Mouse (Mus musculus) heart, adult 18-20 months (tissue): ENCODE measurements at regions not wholly inside any gene's neighbourhood (a gene's known extent, or its start where the extent isn't known, plus 50 kb on each side); places are given as distances from the start of the nearest gene placed in this dataset.

ENCODE experiments used
- DNase-seq, 2 experiments: peaks; one replicate each; pipeline ENCODE4 v3.0.0; 2021 to 2022; ENCODE audit warnings: mixed read lengths in 1 of 2

- DNase-seq, result no peak
Observed at GRCm38 (mm10) chr9:52377761-52378160, 209.4 kb upstream of the Zc3h12c start.

DNA sequence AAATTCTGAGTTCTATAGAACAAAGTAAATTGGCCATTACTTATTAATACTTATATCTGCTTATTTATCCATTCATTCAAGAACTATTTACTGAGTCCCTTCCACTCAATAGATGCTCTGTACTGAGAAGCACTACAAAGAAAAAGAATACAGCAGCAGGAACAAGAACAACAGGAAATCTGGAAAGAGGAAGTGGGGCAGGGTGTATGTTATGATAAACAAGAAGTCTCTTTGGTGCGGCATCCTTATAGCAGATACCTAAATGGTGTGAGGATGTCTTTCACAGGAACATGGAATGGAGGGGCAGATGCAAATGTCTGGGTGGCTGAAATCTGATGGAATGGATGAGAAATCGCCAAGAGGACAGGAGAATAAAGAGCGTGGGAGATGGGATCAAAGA lies 208.5 kb upstream of the Zc3h12c start:
- no peak for DNase-seq

GRCm38 (mm10) chr9:52371296-52371695 lies 202.9 kb upstream of the Zc3h12c start:
- DNase-seq, result no peak

GRCm38 (mm10) chr9:52368911-52369310 lies 200.5 kb upstream of the Zc3h12c start:
- no peak for DNase-seq

- no peak for DNase-seq
Observed at GRCm38 (mm10) chr9:52368080-52368479, 199.7 kb upstream of the Zc3h12c start.

GRCm38 (mm10) chr9:52366046-52366445 lies 197.7 kb upstream of the Zc3h12c start:
- DNase-seq, result no peak

DNA sequence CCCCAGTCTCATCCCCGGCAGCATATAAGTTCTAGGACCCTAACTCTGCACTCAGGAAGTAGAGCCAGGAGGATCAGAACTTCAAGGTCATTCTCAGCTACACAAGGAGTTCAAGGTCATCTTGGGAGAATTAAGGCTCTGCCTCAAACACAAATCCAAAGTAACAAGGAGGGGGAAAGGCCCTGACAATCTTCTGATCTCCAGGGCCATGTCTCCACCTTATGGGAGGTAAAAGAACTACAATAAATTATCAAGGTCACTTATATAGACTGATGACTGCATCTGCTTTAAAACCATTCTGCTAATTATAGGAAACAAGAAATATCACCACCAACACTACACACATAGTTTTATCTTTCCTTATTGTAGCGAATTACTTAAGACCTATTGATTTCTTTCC lies 193.2 kb upstream of the Zc3h12c start:
- DNase-seq, result no peak

DNA sequence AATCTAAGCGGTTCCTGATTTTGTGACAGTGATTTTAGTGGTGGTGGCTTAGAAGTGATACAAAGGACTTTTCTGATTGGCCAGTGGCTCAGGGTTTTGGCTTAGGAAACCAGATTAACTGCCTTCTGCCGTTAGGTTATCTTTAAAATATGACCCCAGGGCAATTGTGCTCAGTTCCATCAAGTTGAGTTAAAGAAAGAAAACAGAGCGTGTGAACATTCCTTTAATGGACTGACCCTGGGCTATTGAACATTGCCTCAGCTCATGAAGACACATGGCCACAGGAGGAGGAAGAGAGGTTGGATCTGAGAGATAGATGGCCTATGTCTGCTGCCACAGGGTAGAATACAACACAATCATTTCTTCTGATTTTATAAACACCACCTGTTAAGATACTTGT lies 191.0 kb upstream of the Zc3h12c start:
- DNase-seq, result no peak

DNA sequence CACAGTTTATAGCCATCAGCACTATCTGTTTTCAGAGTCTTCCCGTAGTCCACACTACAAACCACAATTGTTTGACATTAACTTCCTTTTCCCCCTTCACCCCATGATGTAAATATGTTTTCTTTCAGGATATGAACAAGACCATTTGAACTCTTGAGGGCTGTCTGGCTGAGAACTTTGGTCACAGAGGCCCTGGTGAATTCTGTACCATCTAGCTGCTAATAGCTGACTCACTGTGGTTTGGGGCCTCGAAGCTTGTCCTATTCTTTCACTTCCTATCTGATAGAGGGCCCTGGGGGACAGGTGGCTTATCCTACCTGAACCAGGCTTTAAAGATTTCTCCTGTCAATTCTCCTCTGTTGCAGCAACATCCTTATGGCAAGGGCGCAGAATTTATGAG lies 188.2 kb upstream of the Zc3h12c start:
- no peak for DNase-seq

GRCm38 (mm10) chr9:52355187-52355982 lies 187.0 kb upstream of the Zc3h12c start:
- no peak for DNase-seq

DNA sequence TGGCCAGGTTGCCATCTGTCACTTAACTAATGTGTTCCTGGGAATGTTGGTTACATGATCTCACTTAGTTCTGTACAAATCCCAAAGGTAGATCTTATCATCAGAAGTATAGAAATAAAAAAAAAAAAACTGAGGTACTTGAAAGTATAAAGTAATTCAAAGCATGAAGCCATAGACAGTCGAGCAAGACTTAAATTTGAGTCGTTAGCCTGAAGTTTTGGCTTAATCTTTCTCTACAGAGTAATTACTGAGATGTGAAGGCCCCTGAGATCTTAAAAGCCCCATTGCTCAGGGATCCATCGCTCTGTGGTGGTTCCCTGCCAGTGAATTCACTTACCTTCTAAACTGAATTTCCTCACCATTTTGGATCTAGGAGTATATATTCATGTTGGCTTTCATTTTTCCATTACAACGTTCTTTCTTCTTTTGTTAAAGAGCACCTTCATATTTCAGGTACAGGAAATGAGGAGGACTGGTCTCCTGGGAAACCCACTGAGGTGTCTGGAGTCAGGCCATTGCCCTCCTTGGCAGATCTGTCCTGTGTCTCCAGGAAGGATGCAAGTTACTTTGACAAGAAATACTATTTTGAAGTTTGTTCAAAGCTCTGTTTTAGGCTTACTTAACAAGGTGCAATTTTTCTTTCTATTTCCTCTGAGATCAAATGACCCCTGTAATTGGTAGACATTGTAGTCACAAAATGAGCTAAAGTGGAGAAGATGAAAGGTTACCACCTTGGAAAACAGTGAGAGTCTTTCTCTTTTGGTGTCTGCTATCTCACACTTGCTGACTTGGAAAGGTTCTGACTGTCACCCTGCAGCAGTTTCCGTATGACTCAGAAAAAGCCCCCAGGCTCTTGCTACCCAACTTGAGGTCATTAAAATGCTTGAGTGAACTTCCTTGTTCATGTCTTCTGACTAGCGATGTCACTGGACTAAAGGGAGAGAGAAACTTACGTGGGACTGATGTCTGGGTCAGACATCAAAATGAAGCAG lies 180.5 kb upstream of the Zc3h12c start:
- DNase-seq, result peak in 1 of 2 experiments; percentile 0

GRCm38 (mm10) chr9:52344177-52344877 lies 176.0 kb upstream of the Zc3h12c start:
- DNase-seq, result no peak

DNA sequence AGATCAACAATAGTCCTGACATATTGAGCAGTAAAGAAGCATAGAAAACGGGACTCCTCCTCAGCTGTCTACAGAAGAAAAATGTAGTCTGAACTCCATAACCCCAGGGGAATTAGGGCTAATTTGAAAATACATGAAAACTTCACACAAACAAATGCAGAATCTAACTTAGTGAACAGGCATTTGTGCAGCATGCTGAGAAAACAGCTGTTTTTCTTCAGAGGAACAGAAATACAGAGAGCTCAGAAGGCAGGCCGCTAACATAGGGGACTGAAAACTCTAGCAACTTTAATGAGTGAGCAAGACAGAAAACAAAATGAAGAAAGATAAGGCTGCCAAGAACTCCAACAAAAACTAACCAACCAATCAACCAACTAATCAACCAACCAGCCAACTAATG lies 172.7 kb upstream of the Zc3h12c start:
- no peak for DNase-seq

DNA sequence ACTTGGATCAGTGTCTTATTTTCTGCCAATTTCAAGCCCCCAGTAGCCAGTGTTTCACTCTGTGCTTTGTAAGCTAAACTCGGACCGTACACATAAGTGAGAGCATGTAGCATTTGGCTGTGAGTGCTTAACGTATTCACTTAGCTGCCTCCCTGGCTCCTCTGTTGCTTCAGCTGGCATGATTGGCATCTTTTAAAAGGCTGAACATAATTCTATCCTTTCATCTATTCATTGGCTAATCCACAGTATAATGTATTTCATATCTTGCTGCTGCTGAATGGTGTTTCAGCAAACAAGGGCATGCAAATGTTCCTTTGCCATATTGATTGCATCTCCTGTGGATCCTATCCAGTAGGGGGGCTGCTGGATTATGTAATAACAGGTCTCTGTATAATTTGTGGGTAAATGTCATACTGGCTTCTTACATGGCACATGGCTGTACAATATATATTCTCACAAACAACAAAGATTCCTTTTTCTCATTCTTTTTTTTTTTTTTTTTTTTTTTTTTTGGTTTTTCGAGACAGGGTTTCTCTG lies 169.5 kb upstream of the Zc3h12c start:
- no peak for DNase-seq

DNA sequence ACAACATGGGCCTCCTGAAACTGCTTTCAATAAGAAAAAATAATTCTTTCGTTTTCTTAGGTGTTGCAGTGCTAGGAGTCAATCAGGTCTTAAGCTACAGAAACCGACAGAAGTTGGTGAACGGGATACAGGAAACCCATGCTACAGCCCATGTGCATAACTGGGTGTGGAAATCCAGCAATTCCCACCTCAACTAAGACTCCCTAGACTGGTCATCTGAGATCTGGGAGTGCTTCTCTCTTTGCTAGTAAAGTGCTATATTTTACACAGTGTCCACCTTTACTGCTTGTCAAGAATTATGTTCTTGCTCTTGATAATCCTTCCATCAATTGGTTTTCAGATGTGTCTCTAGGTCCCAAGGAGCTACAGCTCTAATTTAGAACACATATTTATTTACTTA lies 166.4 kb upstream of the Zc3h12c start:
- no peak for DNase-seq

DNA sequence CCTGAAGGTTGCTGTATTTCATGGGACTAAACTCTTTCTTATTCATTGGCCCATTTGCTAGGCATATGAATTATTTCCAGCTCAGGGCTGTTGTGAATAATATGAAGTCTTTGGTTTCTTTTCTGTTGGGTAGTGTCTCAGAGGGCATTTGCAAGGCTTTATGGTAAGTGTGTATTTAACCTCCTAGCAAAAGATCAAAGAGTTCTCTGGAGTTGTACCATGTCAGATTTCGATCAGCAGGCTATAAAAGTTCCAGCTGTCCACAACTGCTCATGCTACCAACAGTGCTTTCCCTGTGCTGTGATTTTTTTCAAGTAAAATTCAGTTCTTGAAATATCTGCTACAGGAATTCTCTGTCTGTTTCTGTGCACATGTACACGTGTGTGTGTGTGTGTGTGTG lies 165.5 kb upstream of the Zc3h12c start:
- DNase-seq, result no peak

GRCm38 (mm10) chr9:52331748-52332147 lies 163.4 kb upstream of the Zc3h12c start:
- no peak for DNase-seq

GRCm38 (mm10) chr9:52330652-52331051 lies 162.3 kb upstream of the Zc3h12c start:
- no peak for DNase-seq

DNA sequence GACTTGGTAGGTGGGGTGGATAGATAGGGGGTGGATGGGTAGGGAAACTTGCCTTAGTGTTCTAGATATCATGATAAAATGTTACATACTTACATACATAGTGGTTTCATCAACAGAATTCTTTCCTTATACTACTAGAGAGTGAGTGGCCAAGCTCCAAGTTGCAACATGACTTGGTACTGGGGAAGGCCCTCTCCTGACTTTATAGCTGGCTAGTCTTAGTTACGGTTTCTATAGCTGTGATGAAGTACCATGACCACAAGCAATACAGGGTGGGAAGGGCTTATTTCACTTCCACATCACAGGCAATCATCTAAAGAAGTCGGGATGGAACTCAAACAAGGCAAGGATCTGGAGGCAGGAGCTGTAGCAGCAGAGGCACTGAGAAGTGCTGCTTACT lies 156.0 kb upstream of the Zc3h12c start:
- no peak for DNase-seq

- no peak for DNase-seq
Observed at GRCm38 (mm10) chr9:52323757-52324156, 155.4 kb upstream of the Zc3h12c start.

DNA sequence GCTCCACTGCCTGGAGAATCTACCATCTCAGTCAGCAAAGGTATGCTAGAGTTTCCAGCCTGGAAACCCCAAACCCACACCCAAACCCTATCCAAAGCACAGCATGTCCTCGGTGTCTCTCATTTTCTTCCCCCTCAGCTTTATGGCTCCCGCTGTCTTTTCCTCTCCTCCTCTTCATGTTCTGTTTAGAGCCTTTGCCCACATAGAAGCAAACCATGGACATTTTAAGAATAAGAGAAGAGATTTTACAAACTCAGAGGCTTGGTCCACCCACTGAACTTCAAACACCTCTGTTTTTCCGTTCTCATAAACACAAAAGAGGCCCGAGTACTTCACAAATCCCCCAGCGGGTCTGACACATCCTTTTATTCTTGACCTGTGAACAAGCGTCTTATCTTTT lies 154.9 kb upstream of the Zc3h12c start:
- DNase-seq, result no peak

DNA sequence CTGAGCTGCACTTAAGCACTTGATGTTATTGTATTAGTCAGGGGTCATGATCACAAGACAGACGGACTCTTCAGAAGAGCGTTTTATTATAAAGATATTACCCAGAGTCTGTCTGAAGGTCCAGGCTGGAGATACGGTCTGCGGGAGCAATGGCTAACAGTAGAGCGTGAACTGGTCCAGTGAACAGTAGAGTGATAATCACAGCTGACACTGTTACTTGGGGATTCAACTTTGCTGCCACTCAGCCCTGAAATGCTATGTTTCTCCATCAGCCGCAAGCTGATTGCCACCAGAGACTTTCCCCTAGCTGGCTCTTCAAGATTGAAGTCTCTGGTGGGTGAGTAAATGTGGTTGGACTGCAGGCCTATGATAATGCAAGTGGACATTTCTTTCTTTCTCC lies 133.1 kb upstream of the Zc3h12c start:
- DNase-seq, result no peak
